Mouse (Mus musculus): ENCODE data around the gene Map2k7. TPM values are rescaled to one million over a fixed set of nuclear protein-coding genes. Genes with fewer than 3 reads are reported as not detected.
A peak's percentile ranks its signal among the peaks of the same experiment; 100 is the strongest.

Map2k7 gene
- polyA plus RNA-seq, 1 experiment, result 32.1 TPM

DNA sequence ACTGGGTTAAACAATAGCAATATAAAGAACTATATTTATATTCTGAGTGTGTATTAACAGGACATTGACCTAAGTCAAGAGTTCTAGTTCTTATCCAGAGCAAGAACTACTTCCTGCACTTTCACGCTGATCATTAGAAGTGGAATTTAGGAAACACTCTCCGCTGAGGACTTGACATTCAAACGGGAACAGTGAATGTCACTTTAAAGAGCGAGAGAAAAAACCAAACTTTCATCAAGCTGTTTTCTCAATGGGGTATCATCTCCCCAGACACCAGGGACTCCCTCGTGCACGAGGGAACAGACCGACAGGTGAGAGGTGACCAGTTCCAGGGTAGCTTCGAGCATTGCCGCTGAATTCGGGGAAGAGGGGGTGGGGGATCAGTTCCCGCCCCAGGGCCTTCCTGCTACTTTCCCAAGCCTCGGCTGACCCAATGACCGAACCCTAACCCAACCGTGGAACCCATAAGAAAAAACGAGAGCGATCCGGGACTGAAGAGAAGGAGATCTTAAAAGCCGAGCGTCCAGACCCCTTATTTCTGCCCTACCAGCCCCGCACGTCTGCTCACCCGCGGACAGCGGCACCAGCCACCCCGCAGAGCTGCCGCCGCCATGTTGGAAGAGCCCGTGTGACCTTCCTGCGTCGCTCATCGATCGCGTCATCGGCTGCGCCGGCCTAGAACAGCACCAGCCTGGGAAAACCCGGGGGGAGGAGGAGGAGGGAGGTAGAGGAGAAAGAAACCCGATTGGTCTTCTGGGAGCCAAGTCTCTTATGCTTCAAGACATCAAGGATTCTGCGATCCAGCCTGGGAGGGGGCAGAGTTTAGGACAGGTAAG, 37.0 kb downstream of the Map2k7 start, which contains the start of gene Timm44:
Gene Timm44 (minus strand): TSS at position 639 of the 836 bp plus-strand sequence.
- H3K27me3 ChIP-seq (ENCODE audit: control insufficient read depth, insufficient read depth, low read length), result no peaks in the 10 kb centered on the region
- peak within 1 kb of the TSS; percentile 45 for H3K27ac ChIP-seq (ENCODE audit: control insufficient read depth, insufficient read depth, low read depth, low read length)
- H3K4me1 ChIP-seq (ENCODE audit: control insufficient read depth, insufficient read depth, low read length), result peaks cover 4% of the 10 kb centered on the region
- peak within 1 kb of the TSS; percentile 93 for H3K4me3 ChIP-seq (ENCODE audit: control insufficient read depth, low read depth, low read length)
- TF ChIP-seq POLR2A (IDR thresholded peaks at IDR 0.05; ENCODE audit: control insufficient read depth, low read depth, low read length) (peak; percentile 79), CTCF (IDR thresholded peaks at IDR 0.05; ENCODE audit: control insufficient read depth, insufficient read depth, insufficient replicate concordance, low read depth, low read length) (no peak)
- no peaks in the 10 kb centered on the region for H3K36me3 ChIP-seq (ENCODE audit: control insufficient read depth, insufficient read depth, low read length)

DNA sequence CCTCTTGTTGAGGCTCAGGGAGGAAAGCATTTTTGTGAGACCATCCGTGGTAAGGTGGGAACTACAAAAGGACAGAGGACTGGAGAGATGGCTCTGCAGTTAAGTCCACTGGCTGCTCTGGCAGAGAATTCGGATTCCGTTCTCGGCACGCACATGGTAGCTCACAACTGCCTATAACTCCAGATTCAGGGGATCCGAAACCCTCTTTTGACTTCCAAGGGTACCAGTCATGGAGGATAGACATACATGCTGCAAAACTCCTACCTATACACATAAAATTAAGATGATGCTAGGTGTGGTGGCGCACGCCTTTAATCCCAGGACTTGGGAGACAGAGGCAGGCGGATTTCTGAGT, 37.5 kb downstream of the Map2k7 start:
- peak overlapping the region; percentile 33; the same call in 1 of the 2 replicates for H3K27ac ChIP-seq (ENCODE audit: control insufficient read depth, insufficient read depth, low read depth, low read length)
- TF ChIP-seq CTCF (IDR thresholded peaks at IDR 0.05; ENCODE audit: control insufficient read depth, insufficient read depth, insufficient replicate concordance, low read depth, low read length) (no peak), POLR2A (IDR thresholded peaks at IDR 0.05; ENCODE audit: control insufficient read depth, low read depth, low read length) (no peak)
- no peaks in the 10 kb centered on the region for H3K27me3 ChIP-seq (ENCODE audit: control insufficient read depth, insufficient read depth, low read length)
- no peaks in the 10 kb centered on the region for H3K36me3 ChIP-seq (ENCODE audit: control insufficient read depth, insufficient read depth, low read length)
- H3K4me1 ChIP-seq (ENCODE audit: control insufficient read depth, insufficient read depth, low read length), result peaks cover 4% of the 10 kb centered on the region
- peak overlapping the region; percentile 93 for H3K4me3 ChIP-seq (ENCODE audit: control insufficient read depth, low read depth, low read length)

DNA sequence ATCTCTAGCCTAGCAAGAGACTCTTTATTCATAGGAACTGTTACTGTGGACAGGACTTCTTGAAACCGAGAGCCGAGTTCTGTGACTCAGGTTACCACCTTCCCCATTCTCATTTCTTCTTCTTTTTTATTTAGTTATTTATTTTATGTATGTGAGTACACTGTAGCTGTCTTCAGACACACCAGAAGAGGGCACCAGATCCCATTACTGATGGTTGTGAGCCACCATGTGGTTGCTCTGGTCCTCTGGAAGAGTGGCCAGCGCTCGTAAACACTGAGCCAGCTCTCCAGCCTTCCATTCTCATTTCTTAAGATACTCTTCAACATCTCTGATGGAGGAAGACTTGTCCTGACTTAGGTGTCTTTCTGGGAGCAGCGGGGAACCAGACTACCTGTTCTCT, 54.2 kb downstream of the Map2k7 start:
- no peaks in the 10 kb centered on the region; the same call in 1 of the 2 replicates for H3K36me3 ChIP-seq (ENCODE audit: control insufficient read depth, insufficient read depth, low read length)
- no peaks in the 10 kb centered on the region for H3K4me1 ChIP-seq (ENCODE audit: control insufficient read depth, insufficient read depth, low read length)
- no peak overlapping the region for H3K4me3 ChIP-seq (ENCODE audit: control insufficient read depth, low read depth, low read length)
- TF ChIP-seq POLR2A (IDR thresholded peaks at IDR 0.05; ENCODE audit: control insufficient read depth, low read depth, low read length) (no peak), CTCF (IDR thresholded peaks at IDR 0.05; ENCODE audit: control insufficient read depth, insufficient read depth, insufficient replicate concordance, low read depth, low read length) (no peak)
- no peak overlapping the region for H3K27ac ChIP-seq (ENCODE audit: control insufficient read depth, insufficient read depth, low read depth, low read length)
- no peaks in the 10 kb centered on the region for H3K27me3 ChIP-seq (ENCODE audit: control insufficient read depth, insufficient read depth, low read length)

Other genes with a start within 250 kb of the Map2k7 start
- gene Cd209f, start 132.9 kb upstream of the Map2k7 start, polyA plus RNA-seq (2012; rRNA removed), result 0.47 and 1.2 TPM in 2 replicates
- gene Cd209g, start 104.6 kb upstream of the Map2k7 start, polyA plus RNA-seq (2012; rRNA removed), result 0.28 and 0.73 TPM in 2 replicates
- gene Evi5l, start 72.2 kb upstream of the Map2k7 start, polyA plus RNA-seq (2012; rRNA removed), result 123 and 181 TPM in 2 replicates
- gene Prr36, start 21.3 kb upstream of the Map2k7 start, polyA plus RNA-seq (2012; rRNA removed), result 0.16 and 0.83 TPM in 2 replicates
- gene Lrrc8e, start 11.9 kb upstream of the Map2k7 start, polyA plus RNA-seq (2012; rRNA removed), result 0.16 and 0.40 TPM in 2 replicates
- gene Gm49320, start 125 bp downstream of the Map2k7 start, polyA plus RNA-seq (2012; rRNA removed), result 0.64 and 1.7 TPM in 2 replicates
- 18.2 and 38.8 TPM in 2 replicates for gene Tgfbr3l, start 9.5 kb downstream of the Map2k7 start, polyA plus RNA-seq (2012; rRNA removed)
- gene Snapc2, start 14.3 kb downstream of the Map2k7 start, polyA plus RNA-seq (2012; rRNA removed), result 16.0 and 20.7 TPM in 2 replicates
- 66.4 and 66.8 TPM in 2 replicates for gene Ctxn1, start 20.5 kb downstream of the Map2k7 start, polyA plus RNA-seq (2012; rRNA removed)
- gene Timm44, start 37.2 kb downstream of the Map2k7 start, polyA plus RNA-seq (2012; rRNA removed), result 52.9 and 56.3 TPM in 2 replicates
- 8.6 and 9.6 TPM in 2 replicates for gene Ccl25, start 86.5 kb downstream of the Map2k7 start, polyA plus RNA-seq (2012; rRNA removed)
- gene Elavl1, start 86.7 kb downstream of the Map2k7 start, polyA plus RNA-seq (2012; rRNA removed), result 23.5 and 28.2 TPM in 2 replicates